Mouse (Mus musculus): Measurements from ENCODE around the gene Zfp109.

- no peak for TF ChIP-seq POLR2A (IDR thresholded peaks at IDR 0.05; ENCODE audit: borderline replicate concordance, extremely low read depth, insufficient read depth, insufficient read length, poor library complexity, severe bottlenecking)
- TF ChIP-seq CTCF (IDR thresholded peaks at IDR 0.05; ENCODE audit: borderline replicate concordance, extremely low read depth, insufficient read depth, insufficient read length) = no peak
Observed at GRCm38 (mm10) chr7:24211343-24211742, 26.0 kb downstream of the Zfp109 start, which contains the start of gene Zfp111.

All from brain, embryonic 14.5 days (tissue).